Mouse (Mus musculus) forebrain, embryonic 12.5 days (tissue): ENCODE measurements at regions not wholly inside any gene's neighbourhood (a gene's known extent, or its start where the extent isn't known, plus 50 kb on each side); places are given as distances from the start of the nearest gene placed in this dataset.
A peak's percentile ranks its signal among the peaks of the same experiment; 100 is the strongest.

ENCODE experiments used
- ATAC-seq: fragments of 200-750 bp; cut with Nextera tagmentation; 2 replicates; pipeline ENCODE4 v1.8.0; 2017; ENCODE audit warnings: moderate TSS enrichment; ENCODE audit not compliant: low FRiP score
- H3K27ac ChIP-seq: fragments of 300-500 bp; sonication (generic); 2 replicates; pipeline ENCODE4 v1.5.1; 2016; ENCODE audit warnings: mild to moderate bottlenecking
- H3K27me3 ChIP-seq: fragments of 300-500 bp; sonication (generic); 2 replicates; pipeline ENCODE4 v1.6.1; 2016; ENCODE audit warnings: mild to moderate bottlenecking
- H3K36me3 ChIP-seq: fragments of 300-500 bp; sonication (generic); replicated peaks from 2 replicates; pipeline ENCODE4 v1.6.1; 2016; ENCODE audit warnings: mild to moderate bottlenecking
- H3K4me1 ChIP-seq: fragments of 300-500 bp; sonication (generic); 2 replicates; pipeline ENCODE4 v1.6.1; 2016
- H3K4me2 ChIP-seq: fragments of 300-500 bp; sonication (generic); 2 replicates; pipeline ENCODE4 v1.6.1; 2016; ENCODE audit warnings: mild to moderate bottlenecking, moderate library complexity
- H3K4me3 ChIP-seq: fragments of 300-500 bp; sonication (generic); replicated peaks from 2 replicates; pipeline ENCODE4 v1.5.1; 2016; ENCODE audit warnings: mild to moderate bottlenecking
- H3K9ac ChIP-seq: fragments of 300-500 bp; sonication (generic); 2 replicates; pipeline ENCODE4 v1.6.1; 2016; ENCODE audit warnings: mild to moderate bottlenecking
- H3K9me3 ChIP-seq: fragments of 300-500 bp; sonication (generic); 2 replicates; pipeline ENCODE4 v1.6.1; 2016
- whole genome bisulfite sequencing: fragments of 180-500 bp; shearing (Covaris S2); methylation state at CpG from one replicate; pipeline ENCODE4 v1.1.7; 2016; 5-methylcytosine and 5-hydroxymethylcytosine counted together

- ATAC-seq, result no peak
- Histone ChIP-seq H3K36me3 (no peaks in the 10 kb centered on the region), H3K27ac (no peak overlapping the region), H3K9ac (no peak overlapping the region), H3K27me3 (0 out of 2 replicates have a peak, but pooled peaks cover 4% of the 10 kb centered on the region), H3K4me2 (no peak overlapping the region), H3K9me3 (no peaks in the 10 kb centered on the region), H3K4me3 (no peak overlapping the region), H3K4me1 (peaks cover 7% of the 10 kb centered on the region)
- 93% methylated on average over 6 of the region's 6 CpGs for WGBS
Observed at GRCm38 (mm10) chr12:13085484-13085883, 143.8 kb upstream of the Mycn start.

- ATAC-seq, result peak; percentile 74
- no peak overlapping the region for H3K9ac ChIP-seq
Observed at GRCm38 (mm10) chr12:13083337-13084054, 141.8 kb upstream of the Mycn start.

GRCm38 (mm10) chr12:13080791-13081190 lies 139.1 kb upstream of the Mycn start:
- H3K4me3 ChIP-seq, result no peak overlapping the region
- no peaks in the 10 kb centered on the region for H3K27me3 ChIP-seq
- H3K27ac ChIP-seq, result no peak overlapping the region
- 75% methylated on average over 5 of the region's 5 CpGs for WGBS
- no peak for ATAC-seq
- H3K4me1 ChIP-seq, result peaks cover 7% of the 10 kb centered on the region
- no peaks in the 10 kb centered on the region for H3K9me3 ChIP-seq
- H3K9ac ChIP-seq, result no peak overlapping the region
- no peak overlapping the region for H3K4me2 ChIP-seq
- no peaks in the 10 kb centered on the region for H3K36me3 ChIP-seq

More at GRCm38 (mm10) chr12:13083337-13084054, 141.8 kb upstream of the Mycn start:
- no peaks in the 10 kb centered on the region for H3K36me3 ChIP-seq
- no peaks in the 10 kb centered on the region for H3K9me3 ChIP-seq
- no peak overlapping the region for H3K27ac ChIP-seq
- no peak overlapping the region for H3K4me2 ChIP-seq
- peaks cover 7% of the 10 kb centered on the region for H3K4me1 ChIP-seq
- 49% methylated on average over 8 of the region's 8 CpGs for WGBS
- 0 out of 2 replicates have a peak, but pooled peaks cover 3% of the 10 kb centered on the region for H3K27me3 ChIP-seq
- no peak overlapping the region for H3K4me3 ChIP-seq

- ATAC-seq, result no peak
- 95% methylated on average over 3 of the region's 3 CpGs for WGBS
- H3K4me1 ChIP-seq, result peaks cover 7% of the 10 kb centered on the region
- H3K27me3 ChIP-seq, result no peaks in the 10 kb centered on the region
- H3K9ac ChIP-seq, result no peak overlapping the region
- H3K4me3 ChIP-seq, result no peak overlapping the region
- H3K4me2 ChIP-seq, result no peak overlapping the region
- no peaks in the 10 kb centered on the region for H3K9me3 ChIP-seq
- no peaks in the 10 kb centered on the region for H3K36me3 ChIP-seq
- no peak overlapping the region for H3K27ac ChIP-seq
Observed at GRCm38 (mm10) chr12:13079832-13080231, 138.1 kb upstream of the Mycn start.

GRCm38 (mm10) chr12:13077689-13078088 lies 136.0 kb upstream of the Mycn start:
- WGBS, result 76% methylated on average over 4 of the region's 4 CpGs

GRCm38 (mm10) chr12:13076699-13077287 lies 135.1 kb upstream of the Mycn start:
- Histone ChIP-seq H3K4me2 (no peak overlapping the region), H3K27me3 (no peaks in the 10 kb centered on the region), H3K27ac (no peak overlapping the region), H3K4me3 (no peak overlapping the region), H3K4me1 (no peaks in the 10 kb centered on the region), H3K9me3 (no peaks in the 10 kb centered on the region), H3K36me3 (no peaks in the 10 kb centered on the region), H3K9ac (no peak overlapping the region)
- WGBS, result 82% methylated on average over 3 of the region's 3 CpGs
- no peak for ATAC-seq

More at GRCm38 (mm10) chr12:13077689-13078088, 136.0 kb upstream of the Mycn start:
- Histone ChIP-seq H3K27me3 (no peaks in the 10 kb centered on the region), H3K36me3 (no peaks in the 10 kb centered on the region), H3K4me2 (no peak overlapping the region), H3K4me3 (no peak overlapping the region), H3K4me1 (no peaks in the 10 kb centered on the region), H3K9me3 (no peaks in the 10 kb centered on the region), H3K27ac (no peak overlapping the region), H3K9ac (no peak overlapping the region)
- no peak for ATAC-seq

- H3K4me1 ChIP-seq, result no peaks in the 10 kb centered on the region
- no peaks in the 10 kb centered on the region for H3K9me3 ChIP-seq
- no peaks in the 10 kb centered on the region for H3K27me3 ChIP-seq
- H3K36me3 ChIP-seq, result no peaks in the 10 kb centered on the region
- no peak overlapping the region for H3K27ac ChIP-seq
- no peak overlapping the region for H3K9ac ChIP-seq
- 85% methylated on average over 4 of the region's 4 CpGs for WGBS
- H3K4me3 ChIP-seq, result no peak overlapping the region
- ATAC-seq, result no peak
- no peak overlapping the region for H3K4me2 ChIP-seq
Observed at GRCm38 (mm10) chr12:13073126-13073886, 131.6 kb upstream of the Mycn start.

- Histone ChIP-seq H3K27me3 (no peaks in the 10 kb centered on the region), H3K9ac (no peak overlapping the region), H3K27ac (no peak overlapping the region), H3K36me3 (no peaks in the 10 kb centered on the region), H3K4me1 (peaks cover 3% of the 10 kb centered on the region; the same call in 1 of the 2 replicates), H3K4me3 (no peak overlapping the region), H3K9me3 (no peaks in the 10 kb centered on the region), H3K4me2 (no peak overlapping the region)
- WGBS, result 64% methylated on average over 5 of the region's 5 CpGs
- no peak for ATAC-seq
Observed at GRCm38 (mm10) chr12:13067295-13067694, 125.6 kb upstream of the Mycn start.

- peak; percentile 76; the same call in 1 of the 2 replicates for ATAC-seq
- Histone ChIP-seq H3K9ac (no peak overlapping the region), H3K4me3 (no peak overlapping the region), H3K27ac (peak overlapping the region; percentile 37; the same call in 1 of the 2 replicates), H3K36me3 (no peaks in the 10 kb centered on the region), H3K4me1 (peaks cover 3% of the 10 kb centered on the region; the same call in 1 of the 2 replicates), H3K9me3 (no peaks in the 10 kb centered on the region), H3K4me2 (no peak overlapping the region), H3K27me3 (no peaks in the 10 kb centered on the region)
- WGBS, result 45% methylated on average over 6 of the region's 6 CpGs
Observed at GRCm38 (mm10) chr12:13066604-13067181, 125.0 kb upstream of the Mycn start.

GRCm38 (mm10) chr12:13059473-13059872 lies 117.8 kb upstream of the Mycn start:
- Histone ChIP-seq H3K4me1 (no peaks in the 10 kb centered on the region), H3K27ac (no peak overlapping the region), H3K36me3 (no peaks in the 10 kb centered on the region), H3K27me3 (no peaks in the 10 kb centered on the region), H3K4me3 (no peak overlapping the region), H3K4me2 (no peak overlapping the region), H3K9ac (no peak overlapping the region), H3K9me3 (no peaks in the 10 kb centered on the region)
- WGBS, result 78% methylated on average over 3 of the region's 3 CpGs
- no peak for ATAC-seq

- Histone ChIP-seq H3K4me2 (no peak overlapping the region), H3K36me3 (no peaks in the 10 kb centered on the region), H3K27me3 (0 out of 2 replicates have a peak, but pooled peaks cover 4% of the 10 kb centered on the region), H3K4me1 (peaks cover 11% of the 10 kb centered on the region; the same call in 1 of the 2 replicates), H3K9me3 (no peaks in the 10 kb centered on the region), H3K4me3 (no peak overlapping the region), H3K27ac (no peak overlapping the region), H3K9ac (no peak overlapping the region)
- no peak for ATAC-seq
- 81% methylated on average over 7 of the region's 7 CpGs for WGBS
Observed at GRCm38 (mm10) chr12:13056246-13056645, 114.5 kb upstream of the Mycn start.

GRCm38 (mm10) chr12:13054611-13055010 lies 112.9 kb upstream of the Mycn start:
- H3K9ac ChIP-seq, result no peak overlapping the region
- H3K4me3 ChIP-seq, result no peak overlapping the region
- no peak overlapping the region for H3K4me2 ChIP-seq
- WGBS, result 72% methylated on average over 3 of the region's 3 CpGs
- H3K4me1 ChIP-seq, result peaks cover 11% of the 10 kb centered on the region; the same call in 1 of the 2 replicates
- no peaks in the 10 kb centered on the region for H3K9me3 ChIP-seq
- no peak overlapping the region for H3K27ac ChIP-seq
- H3K36me3 ChIP-seq, result no peaks in the 10 kb centered on the region
- 0 out of 2 replicates have a peak, but pooled peaks cover 6% of the 10 kb centered on the region for H3K27me3 ChIP-seq
- ATAC-seq, result no peak
